Mouse (Mus musculus) cerebellum, adult 9-10 months (tissue): ENCODE results near the gene Itpr1.

Experiments
- DNase-seq: peaks from one replicate; pipeline ENCODE4 v3.0.0; 2022

The Itpr1 gene

GRCm38 (mm10) chr6:108527560-108527959 is 314.7 kb downstream of the Itpr1 start:
- DNase-seq: no peak

- no peak for DNase-seq
Measured at GRCm38 (mm10) chr6:108527993-108528392, 315.1 kb downstream of the Itpr1 start.

- no peak for DNase-seq
Measured at GRCm38 (mm10) chr6:108529150-108529549, 316.3 kb downstream of the Itpr1 start.

GRCm38 (mm10) chr6:108530781-108531323 is 318.0 kb downstream of the Itpr1 start:
- DNase-seq: no peak

GRCm38 (mm10) chr6:108531324-108532311 is 318.7 kb downstream of the Itpr1 start:
- no peak for DNase-seq

- DNase-seq: no peak
Measured at GRCm38 (mm10) chr6:108532486-108533179, 319.7 kb downstream of the Itpr1 start.

- DNase-seq: no peak
Measured at GRCm38 (mm10) chr6:108534139-108534538, 321.2 kb downstream of the Itpr1 start.

- DNase-seq: no peak
Measured at GRCm38 (mm10) chr6:108534596-108534995, 321.7 kb downstream of the Itpr1 start.

GRCm38 (mm10) chr6:108535309-108535708 is 322.4 kb downstream of the Itpr1 start:
- DNase-seq: no peak

- no peak for DNase-seq
Measured at GRCm38 (mm10) chr6:108536546-108537317, 323.8 kb downstream of the Itpr1 start.

GRCm38 (mm10) chr6:108538406-108538805 is 325.5 kb downstream of the Itpr1 start:
- DNase-seq: no peak

- DNase-seq: no peak
Measured at GRCm38 (mm10) chr6:108540441-108540840, 327.5 kb downstream of the Itpr1 start.

- DNase-seq: no peak
Measured at GRCm38 (mm10) chr6:108544917-108545316, 332.0 kb downstream of the Itpr1 start.

GRCm38 (mm10) chr6:108545464-108545863 is 332.6 kb downstream of the Itpr1 start:
- DNase-seq: no peak

GRCm38 (mm10) chr6:108548413-108548812 is 335.5 kb downstream of the Itpr1 start:
- no peak for DNase-seq

- DNase-seq: no peak
Measured at GRCm38 (mm10) chr6:108549495-108549935, 336.6 kb downstream of the Itpr1 start.

GRCm38 (mm10) chr6:108551725-108552620 is 339.1 kb downstream of the Itpr1 start:
- no peak for DNase-seq

- no peak for DNase-seq
Measured at GRCm38 (mm10) chr6:108553013-108553412, 340.1 kb downstream of the Itpr1 start.

GRCm38 (mm10) chr6:108553536-108553935 is 340.6 kb downstream of the Itpr1 start:
- DNase-seq: no peak

GRCm38 (mm10) chr6:108554389-108554788 is 341.5 kb downstream of the Itpr1 start:
- DNase-seq: no peak

GRCm38 (mm10) chr6:108554878-108555277 is 342.0 kb downstream of the Itpr1 start:
- DNase-seq: no peak
